Mouse (Mus musculus) layer of hippocampus, adult 11-12 months (tissue): ENCODE results near the gene Ccdc169.

Experiments used
- DNase-seq: peaks from one replicate; pipeline ENCODE4 v3.0.0; 2022; ENCODE audit warnings: low spot score

The Ccdc169 gene

GRCm38 (mm10) chr3:55122336-55122870 is 14.7 kb upstream of the Ccdc169 start:
- DNase-seq = no peak

GRCm38 (mm10) chr3:55123064-55123463 is 14.1 kb upstream of the Ccdc169 start:
- DNase-seq = no peak

GRCm38 (mm10) chr3:55129181-55129692 is 7.9 kb upstream of the Ccdc169 start:
- DNase-seq = no peak

DNA sequence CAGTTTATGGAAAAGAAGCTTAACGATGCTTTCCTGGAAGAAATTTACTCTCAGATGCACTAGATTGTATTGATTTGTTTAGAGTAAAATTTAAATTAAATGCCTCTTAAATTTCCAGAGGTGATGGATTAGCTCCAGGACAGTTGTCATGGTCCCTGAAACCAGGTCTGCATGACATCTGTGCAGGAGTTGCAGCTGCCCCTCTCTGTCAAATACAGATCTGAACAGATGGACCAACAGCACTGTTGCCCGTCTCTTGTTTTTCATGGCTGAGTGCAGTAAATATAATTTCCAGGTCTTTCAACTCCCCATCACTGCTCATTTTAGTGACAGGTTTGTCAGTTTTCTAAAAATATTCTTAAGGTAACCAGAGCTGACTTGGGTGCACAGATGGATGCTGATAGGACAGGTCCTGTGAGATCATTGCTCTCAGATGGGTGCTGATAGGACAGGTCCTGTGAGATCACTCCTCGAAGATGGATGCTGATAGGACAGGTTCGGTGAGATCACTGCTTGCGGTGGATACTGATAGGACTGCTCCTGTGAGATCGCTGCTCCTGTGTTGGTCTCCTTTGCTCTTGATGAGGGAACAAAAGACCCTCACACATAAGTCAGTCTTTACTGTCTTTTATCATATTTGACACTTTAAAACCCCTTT is 5.4 kb upstream of the Ccdc169 start:
- DNase-seq = no peak

- no peak for DNase-seq
Observed at GRCm38 (mm10) chr3:55139837-55140236, 2.7 kb downstream of the Ccdc169 start.

DNA sequence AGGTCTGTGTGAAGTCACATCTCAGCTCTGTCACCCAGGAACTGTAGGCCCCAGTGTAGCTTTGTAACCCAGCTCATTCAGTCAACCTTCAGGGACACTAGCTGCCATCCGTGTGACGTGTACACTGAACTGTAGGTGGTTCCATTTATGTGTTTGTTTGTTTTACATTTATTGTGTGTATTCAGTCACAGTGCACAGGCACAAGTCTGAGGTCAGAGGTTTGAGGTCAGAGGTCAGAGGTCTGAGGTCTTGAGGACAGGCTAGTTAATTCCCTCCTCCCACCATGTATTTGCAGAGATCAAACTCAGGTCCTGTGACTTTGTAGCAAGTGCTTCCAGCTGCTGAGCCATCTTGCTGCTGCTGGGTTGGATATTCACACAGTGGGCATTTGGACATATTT is 4.3 kb downstream of the Ccdc169 start:
- no peak for DNase-seq

DNA sequence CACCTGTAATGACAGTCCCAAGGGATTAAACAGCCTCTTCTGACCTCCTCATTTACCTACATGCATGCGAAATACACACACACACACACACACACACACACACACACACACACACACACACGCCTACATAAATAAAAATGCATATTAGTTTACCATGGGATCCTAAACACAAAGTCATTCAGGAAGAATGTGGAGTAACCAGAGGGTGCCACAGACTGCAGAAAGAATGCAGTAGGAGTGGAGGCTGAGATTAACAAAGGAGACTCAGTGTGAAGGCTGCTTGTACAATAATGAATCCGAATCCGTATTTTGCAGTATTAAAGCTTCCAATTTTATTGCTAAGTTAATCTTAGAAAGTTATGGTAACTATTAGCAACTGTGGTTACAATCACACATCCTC is 7.8 kb downstream of the Ccdc169 start:
- no peak for DNase-seq

DNA sequence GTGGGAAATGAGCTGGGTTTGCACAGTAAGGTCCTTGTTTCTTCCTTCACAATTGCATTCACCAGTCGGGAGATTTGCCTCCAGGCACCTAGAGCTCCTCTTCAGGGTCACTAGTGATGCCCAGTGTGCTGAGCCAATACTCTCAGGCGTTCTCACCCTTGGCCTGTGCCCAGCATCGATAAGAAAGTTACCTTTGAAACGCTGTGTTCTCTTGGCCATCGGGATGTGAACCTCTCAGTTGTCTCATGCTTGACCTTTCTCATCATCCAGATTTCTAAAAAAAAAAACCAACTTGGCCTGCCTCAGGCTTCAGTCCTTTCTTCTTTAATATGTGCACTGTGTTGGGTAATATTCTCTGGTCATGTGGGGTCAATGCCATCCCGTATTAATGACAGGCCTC is 9.3 kb downstream of the Ccdc169 start:
- DNase-seq = no peak

- no peak for DNase-seq
Observed at GRCm38 (mm10) chr3:55147156-55147555, 10.0 kb downstream of the Ccdc169 start.

DNA sequence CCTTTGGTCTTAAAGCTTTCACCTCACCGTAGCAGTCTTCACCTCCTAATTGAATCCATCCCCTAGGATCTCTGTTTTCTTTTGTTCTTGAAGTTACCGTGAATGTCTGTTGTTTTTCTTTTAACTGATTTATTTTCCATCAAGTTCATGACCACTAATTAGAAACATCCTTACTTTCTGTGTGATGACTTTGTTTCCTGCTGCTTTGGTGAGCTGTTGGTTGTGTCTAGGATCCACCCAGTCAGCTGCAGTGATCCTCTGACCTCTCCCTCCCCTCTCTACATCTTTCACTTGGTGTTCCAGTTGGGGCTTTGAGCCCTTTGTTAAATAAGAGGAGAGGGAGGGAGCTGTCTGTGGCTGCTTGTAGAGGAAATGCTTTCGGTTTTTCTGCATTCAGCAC is 11.0 kb downstream of the Ccdc169 start:
- DNase-seq = no peak

DNA sequence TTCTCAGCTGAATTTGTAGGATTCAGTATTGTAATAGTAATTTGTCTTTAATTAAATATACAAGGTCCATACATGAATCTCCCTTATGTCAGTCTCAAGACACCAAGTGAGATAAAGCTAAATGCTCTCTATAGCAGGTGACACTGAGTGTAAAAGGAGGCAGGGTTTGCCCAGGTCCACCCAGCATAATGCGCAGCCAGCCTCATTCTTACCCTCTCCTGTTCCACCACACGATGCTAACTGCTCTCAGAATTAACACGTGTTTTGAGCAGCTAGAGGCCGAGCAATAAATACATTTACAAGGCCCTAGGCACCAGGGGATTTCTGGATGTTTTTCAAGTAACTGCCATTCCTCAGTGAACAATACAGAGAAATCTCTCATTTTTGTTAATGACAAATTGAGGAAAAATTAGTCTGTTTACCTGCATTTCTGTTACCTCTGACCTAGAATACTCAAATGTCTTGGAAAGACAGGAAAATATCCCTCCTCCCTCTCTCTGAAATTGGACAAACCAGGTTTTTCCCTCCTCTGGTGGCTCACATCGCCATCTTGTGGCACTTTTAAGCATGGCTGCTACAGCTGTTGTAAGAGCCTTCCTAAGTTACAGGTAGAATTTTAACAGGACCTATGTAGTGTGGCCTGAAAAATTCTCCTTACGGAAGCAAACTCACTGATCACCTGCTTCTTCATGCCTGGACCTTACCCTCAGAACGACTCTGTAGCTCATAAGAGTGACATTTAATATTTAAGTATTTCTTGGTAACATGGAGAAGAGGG is 14.7 kb downstream of the Ccdc169 start:
- DNase-seq = peak; percentile 75

- DNase-seq = no peak
Observed at GRCm38 (mm10) chr3:55152673-55153334, 15.7 kb downstream of the Ccdc169 start.

DNA sequence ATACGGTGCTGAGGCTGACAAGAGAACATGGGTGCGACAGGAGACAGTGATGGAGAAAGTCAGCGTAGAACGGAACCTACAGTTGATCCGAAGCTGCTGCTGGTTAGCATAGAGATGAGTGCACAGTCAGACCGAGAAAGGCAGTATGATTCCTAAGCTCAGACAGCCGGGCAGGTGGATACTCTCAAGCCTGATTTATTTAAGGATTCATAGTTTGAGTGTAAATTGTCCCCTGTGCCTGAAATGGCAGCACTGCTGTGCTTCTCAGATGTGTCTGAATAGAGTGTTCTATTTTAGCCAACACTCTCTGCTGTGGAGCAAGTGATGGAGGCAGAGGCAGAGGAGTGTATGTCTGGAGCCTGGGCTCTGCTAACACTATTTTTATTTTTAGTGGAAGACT is 17.0 kb downstream of the Ccdc169 start:
- no peak for DNase-seq

GRCm38 (mm10) chr3:55157413-55157812 is 20.3 kb downstream of the Ccdc169 start:
- no peak for DNase-seq

GRCm38 (mm10) chr3:55161144-55161543 is 24.0 kb downstream of the Ccdc169 start:
- no peak for DNase-seq

- no peak for DNase-seq
Observed at GRCm38 (mm10) chr3:55163510-55163909, 26.4 kb downstream of the Ccdc169 start.

DNA sequence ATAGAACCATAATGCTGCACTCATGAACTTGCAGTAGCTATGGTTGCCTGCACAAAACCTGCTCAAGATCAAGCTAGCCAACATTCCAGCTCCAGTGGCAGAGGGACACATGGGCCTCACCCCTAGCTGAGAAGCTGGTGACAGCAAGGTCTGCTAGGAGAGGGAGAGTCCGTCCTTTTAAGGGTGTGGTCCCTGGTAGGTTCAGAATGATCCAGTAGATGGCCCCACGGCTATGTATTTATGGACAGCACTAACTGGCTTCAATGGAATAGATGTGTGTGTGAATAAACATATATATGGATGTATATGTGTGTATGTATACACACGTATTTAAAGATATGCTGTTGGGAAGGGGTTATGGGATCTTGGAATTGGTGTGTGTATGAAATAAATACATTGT is 35.3 kb downstream of the Ccdc169 start:
- DNase-seq = no peak

DNA sequence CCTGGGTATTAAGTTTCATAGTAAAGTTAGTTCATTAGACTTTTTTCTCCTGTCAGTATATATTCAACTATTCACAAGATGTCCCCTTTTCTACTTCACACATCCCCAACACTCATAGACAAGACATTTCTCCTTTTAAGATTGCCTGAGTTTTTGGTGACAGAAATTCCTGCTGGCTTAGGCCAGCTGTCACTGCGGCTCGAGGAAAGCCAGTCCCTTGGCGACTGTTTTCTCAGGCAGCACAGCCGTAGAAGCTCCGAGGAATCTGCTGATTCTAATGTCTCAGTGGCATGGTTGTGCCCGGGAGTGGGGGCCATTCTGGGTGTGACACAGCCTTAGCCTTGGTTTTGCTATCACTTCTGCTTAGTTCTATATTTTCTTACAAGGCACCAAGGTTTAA is 40.1 kb downstream of the Ccdc169 start:
- no peak for DNase-seq

- DNase-seq = no peak
Observed at GRCm38 (mm10) chr3:55181766-55182165, 44.6 kb downstream of the Ccdc169 start, which contains the start of gene Sohlh2. Gene Sohlh2, plus strand, starts transcription at chr3:55182028.

DNA sequence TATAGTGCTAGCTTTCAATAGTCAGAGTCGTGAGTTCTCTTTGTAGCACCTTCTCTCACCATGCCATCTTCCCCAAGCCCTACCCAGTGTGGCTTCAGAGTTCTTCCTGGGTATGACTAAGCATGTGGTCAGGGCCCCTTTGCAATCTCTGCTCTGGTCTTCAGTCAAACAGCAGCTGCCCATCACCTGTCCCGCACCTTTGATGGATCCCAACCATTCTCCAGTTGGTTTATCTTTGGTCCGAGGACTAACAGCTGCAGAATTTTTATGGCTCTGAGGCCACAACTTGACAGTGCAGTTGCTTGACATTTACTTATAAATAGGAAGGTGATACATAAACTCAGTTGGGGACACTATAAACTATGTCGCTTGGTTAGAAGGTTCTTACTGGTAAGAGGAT is 54.5 kb downstream of the Ccdc169 start:
- no peak for DNase-seq

DNA sequence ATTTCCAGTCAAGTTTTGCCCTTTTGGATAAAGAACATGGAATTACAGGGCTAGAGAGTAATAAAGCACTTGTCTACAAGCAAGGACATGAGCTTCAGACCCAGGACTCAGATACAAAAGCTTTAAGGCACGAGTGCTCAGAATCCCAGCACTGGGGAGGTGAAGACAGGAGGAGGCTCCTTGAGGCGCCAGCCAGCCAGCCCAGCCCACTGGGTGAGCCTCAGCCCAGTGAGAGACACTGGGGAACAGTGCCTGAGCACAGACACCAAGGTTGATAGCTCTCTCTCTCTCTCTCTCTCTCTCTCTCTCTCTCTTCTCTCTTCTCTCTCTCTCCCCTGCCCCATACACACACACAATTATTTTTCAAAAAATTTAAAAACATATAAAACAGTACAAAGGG is 56.2 kb downstream of the Ccdc169 start:
- DNase-seq = no peak

DNA sequence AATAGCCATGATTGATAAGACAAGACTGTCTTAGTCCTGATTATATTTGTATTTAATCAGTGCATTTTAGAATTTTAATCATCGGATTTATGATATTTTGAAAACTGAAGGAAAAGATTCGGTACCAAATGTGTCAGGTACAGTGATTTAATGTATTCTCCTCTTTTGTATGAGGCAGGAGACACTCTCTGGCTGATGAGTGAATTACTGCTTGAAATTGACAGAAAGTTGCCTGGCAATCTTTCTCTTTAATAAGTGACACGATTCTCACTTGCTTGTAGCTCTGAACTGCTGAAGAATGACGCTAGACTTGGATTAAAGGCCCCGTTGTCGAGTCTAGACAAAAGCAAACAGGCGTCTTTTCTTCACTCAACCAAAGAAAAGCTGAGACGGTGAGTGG is 57.7 kb downstream of the Ccdc169 start:
- DNase-seq = no peak
